Mouse (Mus musculus) bone marrow, adult 2 months (tissue): ENCODE measurements around the gene Syn1.

Source experiments
- CTCF ChIP-seq: fragments of 200-500 bp; IDR thresholded peaks from 2 replicates; pipeline ENCODE4 v1.5.1; 2011; ENCODE audit warnings: low read length, control low read depth; ENCODE audit not compliant: control insufficient read depth, insufficient read depth
- POLR2A ChIP-seq: fragments of 200-500 bp; IDR thresholded peaks from 2 replicates; pipeline ENCODE4 v1.6.1; 2011; ENCODE audit warnings: low read depth, mild to moderate bottlenecking, control low read depth, low read length, borderline replicate concordance; ENCODE audit not compliant: control insufficient read depth

GRCm38 (mm10) chrX:20847816-20848215 lies 73.0 kb downstream of the Syn1 start:
- TF ChIP-seq POLR2A (no peak), CTCF (no peak)
